Mouse (Mus musculus) left cerebral cortex, adult 18-20 months (tissue): ENCODE data around the gene Synrg. TPM values are rescaled to one million over a fixed set of nuclear protein-coding genes. Genes with fewer than 3 reads are reported as not detected.

Experiments used
- DNase-seq, 2 experiments: peaks; one replicate each; pipeline ENCODE4 v3.0.0; 2021 to 2022; ENCODE audit warnings: low spot score in 2 of 2, mixed read lengths in 1 of 2
- total RNA-seq, 2 experiments: library from RNA; stranded (reverse); gene quantifications; 2 replicates each; pipeline ENCODE4 v1.2.3; 2021

The Synrg gene
- total RNA-seq, 2 experiments from 2014 or later, result 62.3 to 63.3 TPM

DNA sequence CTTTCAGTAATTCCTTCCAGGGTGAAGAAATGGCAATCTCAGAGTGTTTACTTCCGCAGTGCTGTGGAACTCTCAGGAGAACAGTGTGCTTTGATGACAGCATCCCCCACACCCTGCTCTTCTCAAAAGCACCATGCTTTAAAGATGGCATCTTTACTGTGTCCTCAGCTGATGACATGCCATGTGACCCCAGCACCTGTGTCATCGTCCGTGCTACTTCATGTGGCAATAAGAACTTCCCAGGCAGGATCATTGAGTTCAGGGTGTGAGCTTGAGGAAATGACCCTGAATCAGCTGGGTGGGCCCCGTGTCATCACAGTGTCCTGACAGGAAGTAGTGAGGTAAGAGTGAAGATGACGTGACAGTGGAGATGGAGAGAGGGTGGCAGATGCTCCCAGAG lies 68.3 kb downstream of the Synrg start:
- DNase-seq, result no peak

- no peak for DNase-seq
These were observed 69.4 kb downstream of the Synrg start for GRCm38 (mm10) chr11:84033671-84034070.

GRCm38 (mm10) chr11:84040621-84041020 lies 76.4 kb downstream of the Synrg start:
- DNase-seq, result no peak

DNA sequence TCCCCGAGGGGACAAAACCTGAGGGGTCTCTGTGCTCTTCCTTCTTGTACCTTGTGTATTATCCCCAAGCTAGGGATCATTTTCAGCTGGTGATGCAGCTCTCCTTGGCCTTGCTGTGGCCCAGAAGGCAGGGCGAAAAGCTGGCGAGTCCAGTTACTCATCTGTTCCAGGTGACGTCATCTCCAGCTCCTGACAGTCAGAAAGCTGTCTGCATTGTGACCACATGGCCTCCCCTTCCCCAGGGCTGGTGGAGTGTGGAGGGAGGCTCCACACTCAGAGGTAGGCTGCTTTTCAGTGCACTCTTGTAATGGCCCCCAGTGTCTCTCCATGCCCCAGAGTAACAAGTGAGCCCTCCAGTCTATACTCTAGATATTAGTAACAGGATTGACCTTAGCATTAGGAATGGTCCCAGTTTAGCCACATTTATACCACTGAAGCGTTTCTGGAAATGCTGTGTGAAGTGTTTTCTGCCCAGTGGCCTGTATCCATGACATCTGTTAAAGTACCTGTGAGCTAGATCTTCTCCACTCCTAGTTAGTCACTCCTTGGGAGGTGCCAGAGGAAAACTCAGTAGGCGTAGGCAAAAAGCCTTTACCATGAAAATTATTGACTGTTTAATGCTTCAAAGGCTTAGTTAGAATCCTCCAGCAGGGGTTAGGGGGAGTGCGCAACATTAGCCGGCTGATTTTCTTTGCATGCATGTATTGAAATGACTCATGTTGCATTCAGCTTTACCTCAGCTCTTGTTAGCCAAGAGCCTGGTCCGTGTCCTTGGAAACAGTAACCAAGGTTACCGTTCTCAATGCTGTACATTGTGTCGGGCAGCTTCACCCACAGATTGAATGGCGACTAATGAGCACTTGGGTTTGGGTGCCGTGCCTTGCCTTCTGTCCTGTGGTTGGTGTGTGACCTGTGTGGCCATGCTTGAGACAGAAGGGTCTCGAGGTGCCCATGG lies 78.9 kb downstream of the Synrg start:
- DNase-seq, result peak; percentile 43 to 48

DNA sequence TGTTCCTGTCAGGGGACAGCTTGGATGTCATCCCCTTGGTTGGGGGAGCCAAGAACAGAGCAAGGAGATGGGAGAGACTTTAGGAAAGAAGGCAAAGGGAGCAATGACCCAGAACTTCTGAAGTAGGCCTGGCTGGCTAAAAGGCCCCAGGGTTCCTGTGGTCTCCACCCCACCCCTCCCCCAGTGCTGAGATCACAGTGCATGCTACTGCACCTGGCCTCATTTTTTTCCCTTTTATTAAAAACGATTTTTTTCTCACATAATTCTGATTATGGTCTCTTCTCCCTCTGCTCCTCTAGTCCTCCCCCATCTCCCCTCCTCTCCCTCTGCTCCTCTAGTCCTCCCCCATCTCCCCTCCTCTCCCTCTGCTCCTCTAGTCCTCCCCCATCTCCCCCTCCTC lies 80.8 kb downstream of the Synrg start:
- no peak for DNase-seq

- DNase-seq, result no peak
These were observed 83.0 kb downstream of the Synrg start for GRCm38 (mm10) chr11:84047270-84047669.

- DNase-seq, result no peak
These were observed 84.2 kb downstream of the Synrg start for GRCm38 (mm10) chr11:84048411-84048810.

DNA sequence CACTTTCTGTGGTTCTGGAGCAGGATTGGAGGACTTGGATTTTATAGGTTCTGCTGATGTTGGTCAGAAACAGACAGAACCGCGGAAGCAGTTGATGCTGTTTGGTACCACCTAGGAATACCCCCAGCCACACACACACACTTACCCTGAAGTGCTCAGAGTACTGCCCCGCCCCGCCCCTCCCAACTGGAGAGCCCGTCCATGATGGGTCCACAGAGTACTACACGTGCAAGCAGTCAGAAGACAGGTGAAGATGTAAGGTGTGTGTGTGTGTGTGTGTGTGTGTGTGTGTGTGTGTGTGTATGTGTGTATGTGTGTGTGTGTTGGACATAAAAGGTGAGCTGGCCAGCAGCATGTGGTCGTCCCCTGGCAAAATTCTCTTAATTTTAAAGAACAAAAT lies 88.8 kb downstream of the Synrg start:
- no peak for DNase-seq

GRCm38 (mm10) chr11:84053524-84054163 lies 89.4 kb downstream of the Synrg start:
- DNase-seq, result peak; percentile 65 to 68

DNA sequence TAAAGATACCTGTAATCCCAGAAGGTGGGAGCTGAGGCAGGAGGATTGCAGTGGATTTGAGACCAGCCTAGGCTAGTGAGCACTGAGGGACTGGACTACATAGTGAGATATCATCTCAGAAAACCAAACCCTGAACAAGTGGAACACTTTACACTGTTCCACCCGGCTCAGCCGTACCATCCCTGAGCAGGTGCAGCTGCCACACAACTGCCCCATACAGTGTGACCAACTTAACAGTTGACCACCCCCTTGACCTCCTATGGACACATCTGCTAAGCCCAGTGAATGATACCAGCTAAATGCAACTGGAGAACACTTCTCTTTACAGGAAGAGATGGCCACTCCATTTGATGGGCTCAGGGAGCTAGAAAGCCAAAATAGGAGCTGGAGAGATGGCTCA lies 93.2 kb downstream of the Synrg start:
- no peak for DNase-seq

- no peak for DNase-seq
These were observed 95.6 kb downstream of the Synrg start for GRCm38 (mm10) chr11:84059784-84060183.

DNA sequence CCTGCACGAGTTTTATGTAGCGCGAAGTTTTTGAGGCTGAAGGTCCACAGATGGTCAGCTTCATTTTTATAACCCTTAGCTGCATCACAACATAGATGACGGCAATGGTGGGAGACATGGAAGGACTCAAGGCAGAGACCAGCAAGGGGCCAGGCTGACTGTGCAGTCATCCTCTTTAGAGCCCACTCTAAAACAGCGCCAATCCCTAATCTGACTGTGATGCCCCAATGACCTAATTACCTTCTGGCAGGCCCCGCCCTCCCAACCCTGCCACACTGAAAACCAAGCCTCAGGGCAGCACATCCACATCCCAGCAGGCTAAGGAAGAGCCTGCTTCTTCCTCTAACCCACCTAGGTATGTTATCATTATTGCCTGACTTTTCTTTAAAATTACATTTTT lies 96.4 kb downstream of the Synrg start:
- DNase-seq, result no peak

DNA sequence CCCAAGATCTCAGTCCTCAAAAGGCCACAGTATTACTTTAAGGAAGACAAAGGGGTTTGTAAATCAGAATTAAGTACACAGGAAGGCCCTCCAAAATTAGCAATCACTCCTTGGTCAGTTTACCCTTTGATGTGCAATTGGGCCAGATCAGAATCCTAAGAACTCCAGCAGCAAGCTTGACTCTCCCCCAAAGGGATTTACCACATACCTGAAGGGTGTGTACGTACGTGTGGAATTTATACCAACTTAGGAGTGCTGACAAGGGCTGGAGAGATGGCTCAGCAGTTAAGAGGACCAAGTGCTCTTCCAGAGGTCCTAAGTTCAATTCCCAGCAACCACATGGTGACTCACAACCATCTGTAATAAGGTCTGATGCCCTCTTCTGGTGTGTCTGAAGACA lies 97.7 kb downstream of the Synrg start:
- DNase-seq, result no peak

DNA sequence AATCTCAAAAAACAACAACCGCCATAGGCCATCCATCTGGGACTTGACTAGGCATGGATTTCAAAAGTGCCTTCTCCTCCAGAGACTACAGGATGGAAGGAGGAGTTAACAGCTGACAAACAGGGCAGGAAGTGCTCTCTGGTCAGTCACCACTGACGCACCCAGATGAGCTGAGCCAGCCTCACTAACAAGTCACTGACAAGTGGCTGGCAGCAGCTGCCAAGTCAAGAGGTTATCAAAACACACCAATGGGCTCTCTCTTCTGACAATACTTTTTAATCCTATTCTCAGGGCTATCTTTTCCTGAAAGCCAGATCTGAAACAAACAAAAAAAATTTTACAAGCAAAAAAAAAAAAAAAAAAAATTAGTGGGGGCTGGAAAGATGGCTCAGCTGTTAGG lies 98.6 kb downstream of the Synrg start:
- no peak for DNase-seq

- no peak for DNase-seq
These were observed 99.5 kb downstream of the Synrg start for GRCm38 (mm10) chr11:84063631-84064209.

GRCm38 (mm10) chr11:84066071-84066481 lies 101.8 kb downstream of the Synrg start:
- no peak for DNase-seq

GRCm38 (mm10) chr11:84066927-84067645 lies 102.9 kb downstream of the Synrg start:
- DNase-seq, result peak; percentile 73 to 84

DNA sequence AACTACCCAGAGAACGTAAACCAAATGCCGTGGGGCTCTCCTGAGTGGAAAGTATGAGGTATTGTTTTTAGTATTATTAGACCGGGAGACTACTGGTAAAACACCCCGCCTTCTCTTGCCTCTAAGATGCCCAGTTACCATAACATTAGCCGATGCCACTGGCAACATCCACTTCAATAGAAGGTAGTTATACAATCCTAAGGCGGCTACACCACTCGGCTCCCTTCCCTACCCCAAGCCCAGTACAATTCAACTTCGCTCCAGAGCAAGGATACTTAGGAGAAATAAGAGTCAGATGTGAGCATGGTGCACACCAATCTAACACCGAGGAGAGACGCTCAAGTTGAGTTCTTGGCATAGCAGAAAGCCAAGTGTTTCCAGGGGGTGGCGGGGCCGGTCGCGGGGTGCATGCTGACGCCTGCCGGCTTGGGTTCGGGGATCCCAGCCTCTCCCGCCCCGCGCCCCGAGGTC lies 103.5 kb downstream of the Synrg start:
- no peak for DNase-seq

- peak; percentile 50 to 70 for DNase-seq
These were observed 104.2 kb downstream of the Synrg start for GRCm38 (mm10) chr11:84068191-84069033.

DNA sequence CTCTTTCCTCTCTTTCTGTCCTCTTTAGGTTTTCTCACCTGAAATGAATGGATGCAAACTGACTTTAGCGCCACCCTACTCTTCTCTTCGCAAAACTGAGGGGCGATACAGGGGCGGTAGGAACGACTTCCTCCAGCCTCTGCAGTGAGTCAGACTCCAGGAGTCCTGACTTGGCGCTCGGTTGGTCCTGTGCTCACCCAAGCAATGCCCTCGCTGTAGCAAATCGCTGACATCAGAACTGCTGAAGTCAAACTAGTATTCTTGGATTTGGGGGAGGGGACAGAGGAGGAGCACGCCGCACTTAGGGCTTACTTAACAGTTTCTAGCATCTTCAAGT lies 104.8 kb downstream of the Synrg start, which contains the start of gene Dusp14:
TSS of gene Dusp14 (minus strand) at position 228 of the 337 bp plus-strand sequence.
- DNase-seq, result no peak
